Mouse (Mus musculus) ES-Bruce4 (cell line): ENCODE measurements at regions not wholly inside any gene's neighbourhood (a gene's known extent, or its start where the extent isn't known, plus 50 kb on each side); places are given as distances from the start of the nearest gene placed in this dataset.
A peak's percentile ranks its signal among the peaks of the same experiment; 100 is the strongest.

ENCODE experiments used
- H3K27ac ChIP-seq: 2 replicates; pipeline ENCODE4 v1.5.1; 2012; ENCODE audit warnings: low read length, inconsistent platforms; ENCODE audit not compliant: insufficient read depth
- H3K27me3 ChIP-seq: 2 replicates; pipeline ENCODE4 v1.6.1; 2012; ENCODE audit warnings: mild to moderate bottlenecking, low read length, inconsistent platforms; ENCODE audit not compliant: control insufficient read depth, poor library complexity, insufficient read depth, severe bottlenecking
- H3K36me3 ChIP-seq: 2 replicates; pipeline ENCODE4 v1.6.1; 2012; ENCODE audit warnings: inconsistent platforms, mild to moderate bottlenecking, low read length, moderate library complexity; ENCODE audit not compliant: control insufficient read depth, poor library complexity, insufficient read depth, severe bottlenecking
- H3K4me1 ChIP-seq: one replicate; pipeline ENCODE4 v1.8.1; 2011; ENCODE audit warnings: low read length; ENCODE audit not compliant: control insufficient read depth, insufficient read depth
- H3K4me3 ChIP-seq: 2 replicates; pipeline ENCODE4 v1.5.1; 2011; ENCODE audit warnings: low read depth, mild to moderate bottlenecking, low read length
- H3K9ac ChIP-seq: 2 replicates; pipeline ENCODE4 v1.6.1; 2012; ENCODE audit warnings: low read depth, mild to moderate bottlenecking, inconsistent platforms; ENCODE audit not compliant: poor library complexity, severe bottlenecking
- H3K9me3 ChIP-seq: replicated peaks from 2 replicates; pipeline ENCODE4 v1.6.1; 2012; ENCODE audit warnings: mild to moderate bottlenecking, low read length, inconsistent platforms; ENCODE audit not compliant: control insufficient read depth, poor library complexity, insufficient read depth, severe bottlenecking
- CTCF ChIP-seq: IDR thresholded peaks from one replicate; pipeline ENCODE4 v1.8.1; 2011; ENCODE audit warnings: low read depth, low read length
- EP300 ChIP-seq: IDR thresholded peaks from 2 replicates; pipeline ENCODE4 v1.6.1; 2011; ENCODE audit warnings: low read depth, low read length; ENCODE audit not compliant: insufficient read depth
- POLR2A ChIP-seq: IDR thresholded peaks from one replicate; pipeline ENCODE4 v1.8.1; 2011; ENCODE audit warnings: low read length; ENCODE audit not compliant: insufficient read depth

DNA sequence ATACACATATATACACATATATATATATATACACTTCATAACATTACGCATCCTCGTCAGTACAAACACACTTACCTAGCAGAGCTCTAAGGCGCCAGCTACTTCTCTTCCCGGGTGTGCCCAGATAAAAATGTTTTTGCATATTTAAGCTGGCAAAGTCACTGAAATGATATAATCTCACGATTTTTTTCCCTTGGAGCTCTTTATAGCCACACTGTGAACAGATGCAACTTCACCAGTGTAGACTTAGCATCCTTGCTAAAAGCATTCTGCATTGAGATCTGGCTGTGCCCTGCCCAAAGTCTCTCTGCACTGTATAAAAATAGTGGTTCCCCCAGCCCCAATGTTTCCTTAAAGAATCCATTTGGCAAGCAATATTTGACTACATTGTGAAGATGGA is 143.5 kb downstream of the Ddx11 start:
- no peaks in the 10 kb centered on the region for H3K36me3 ChIP-seq
- H3K27ac ChIP-seq, result no peak overlapping the region
- H3K9me3 ChIP-seq, result no peaks in the 10 kb centered on the region
- TF ChIP-seq EP300 (no peak), POLR2A (no peak), CTCF (no peak)
- no peaks in the 10 kb centered on the region for H3K27me3 ChIP-seq
- H3K4me3 ChIP-seq, result no peak overlapping the region
- H3K4me1 ChIP-seq, result no peaks in the 10 kb centered on the region
- H3K9ac ChIP-seq, result no peak overlapping the region

DNA sequence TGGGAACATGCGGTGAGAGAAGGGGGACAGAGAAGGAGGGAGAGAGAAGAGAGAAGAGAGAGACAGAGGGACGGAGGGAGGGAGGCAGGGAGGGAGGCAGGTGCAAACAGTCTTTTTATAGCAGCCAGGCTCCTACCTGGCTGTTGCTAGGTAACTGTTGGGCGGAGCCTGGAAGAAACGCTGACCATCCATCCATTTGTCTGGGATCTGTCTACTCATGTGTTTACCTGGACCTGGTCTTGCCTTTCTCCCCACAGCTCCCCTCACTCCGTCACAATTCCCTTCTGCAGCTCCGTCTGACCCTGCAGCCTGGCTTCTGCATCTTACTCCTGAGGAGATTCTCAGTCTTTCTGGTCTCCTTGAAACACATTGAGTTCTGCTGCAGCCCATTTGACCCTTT is 144.5 kb downstream of the Ddx11 start:
- no peak overlapping the region for H3K9ac ChIP-seq
- no peaks in the 10 kb centered on the region for H3K27me3 ChIP-seq
- H3K4me1 ChIP-seq, result no peaks in the 10 kb centered on the region
- H3K36me3 ChIP-seq, result no peaks in the 10 kb centered on the region
- no peak for TF ChIP-seq CTCF
- TF ChIP-seq EP300, result no peak
- TF ChIP-seq POLR2A, result no peak
- H3K27ac ChIP-seq, result no peak overlapping the region
- no peaks in the 10 kb centered on the region for H3K9me3 ChIP-seq
- H3K4me3 ChIP-seq, result no peak overlapping the region

DNA sequence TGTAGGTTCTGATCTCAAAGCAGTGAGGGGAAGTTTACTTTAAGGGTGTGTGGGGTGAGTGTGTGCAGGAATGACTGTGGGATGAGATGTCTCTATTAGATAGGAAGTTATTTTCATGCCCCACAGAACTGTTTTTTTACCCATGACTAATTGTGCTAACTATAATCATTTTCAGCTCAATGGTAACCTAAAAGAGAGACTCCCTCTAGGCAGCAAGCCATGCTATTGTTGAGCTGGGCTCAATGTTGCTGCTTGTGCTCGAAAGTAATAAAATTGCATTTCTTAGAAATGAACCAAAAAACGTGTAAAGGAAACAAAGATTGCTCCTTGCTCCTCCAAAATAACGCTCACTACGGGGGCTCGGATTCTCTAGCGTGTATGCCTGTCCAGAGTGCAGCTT is 146.2 kb downstream of the Ddx11 start:
- Histone ChIP-seq H3K27ac (no peak overlapping the region), H3K9me3 (no peaks in the 10 kb centered on the region), H3K9ac (no peak overlapping the region), H3K27me3 (no peaks in the 10 kb centered on the region), H3K36me3 (no peaks in the 10 kb centered on the region), H3K4me1 (no peaks in the 10 kb centered on the region), H3K4me3 (no peak overlapping the region)
- no peak for TF ChIP-seq POLR2A
- no peak for TF ChIP-seq EP300
- TF ChIP-seq CTCF, result no peak

DNA sequence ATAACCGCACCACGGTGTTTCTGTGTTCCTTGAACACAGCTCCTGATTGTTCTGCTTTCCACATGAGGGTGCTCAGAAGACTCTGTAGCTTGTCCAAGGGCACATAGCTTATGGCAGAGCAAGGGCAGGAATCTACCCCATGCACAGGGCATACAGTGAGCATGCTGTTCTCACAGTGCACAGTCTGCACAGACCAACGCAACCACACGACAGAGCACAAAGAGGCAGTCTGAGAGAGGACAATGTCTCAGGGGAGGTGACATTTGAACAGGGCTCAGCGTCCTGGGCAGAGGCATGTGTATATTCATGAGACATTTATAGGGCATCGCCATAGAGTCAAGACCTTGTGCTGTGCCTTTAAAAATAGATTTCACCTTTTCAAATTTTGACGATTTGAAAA is 148.6 kb downstream of the Ddx11 start:
- H3K4me1 ChIP-seq, result no peaks in the 10 kb centered on the region
- no peak overlapping the region for H3K27ac ChIP-seq
- H3K27me3 ChIP-seq, result no peaks in the 10 kb centered on the region
- H3K9ac ChIP-seq, result no peak overlapping the region
- H3K4me3 ChIP-seq, result no peak overlapping the region
- no peaks in the 10 kb centered on the region for H3K36me3 ChIP-seq
- TF ChIP-seq CTCF, result no peak
- no peak for TF ChIP-seq EP300
- no peak for TF ChIP-seq POLR2A
- no peaks in the 10 kb centered on the region for H3K9me3 ChIP-seq

DNA sequence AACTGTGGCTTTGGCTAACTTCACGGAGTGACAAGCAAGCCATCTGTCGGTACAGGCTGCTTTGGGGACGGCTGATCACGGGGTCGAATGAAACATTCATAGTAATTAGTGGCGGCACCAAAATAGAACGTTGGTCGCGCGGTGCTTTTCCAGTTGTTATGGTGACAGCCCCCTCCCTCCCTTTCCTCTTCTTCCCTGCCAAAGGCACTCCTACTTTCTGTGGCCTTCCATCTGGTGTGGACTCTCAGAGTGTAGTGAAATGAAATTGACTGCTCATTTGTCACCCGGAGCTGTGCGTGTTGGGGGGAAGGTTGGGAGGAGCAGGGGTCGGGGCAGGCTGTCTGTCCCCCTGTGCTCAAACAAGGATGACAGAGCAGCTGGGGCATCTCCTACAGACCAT is 153.5 kb downstream of the Ddx11 start:
- no peak overlapping the region for H3K4me3 ChIP-seq
- H3K9ac ChIP-seq, result no peak overlapping the region

DNA sequence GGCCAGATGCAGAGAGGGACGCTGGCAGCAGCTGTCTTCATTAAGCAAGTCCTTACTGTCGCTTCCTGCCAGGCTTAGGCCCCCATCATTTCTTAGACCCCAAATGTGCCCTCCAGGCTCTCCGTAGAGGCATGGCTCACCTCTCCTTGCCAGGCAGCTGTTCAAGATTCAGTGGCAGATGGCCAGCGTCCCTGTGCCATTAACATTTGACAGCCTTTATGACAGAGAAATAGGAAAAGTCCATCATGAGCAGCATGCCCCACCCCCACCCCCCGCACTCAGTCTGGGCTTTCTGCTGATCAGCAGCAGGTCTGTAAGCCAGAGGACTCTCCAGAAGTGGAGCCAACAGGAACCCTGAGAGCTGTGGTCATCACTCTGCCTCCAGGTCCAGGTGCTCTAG is 154.7 kb downstream of the Ddx11 start:
- Histone ChIP-seq H3K27ac (no peak overlapping the region), H3K4me1 (peaks cover 4% of the 10 kb centered on the region), H3K9me3 (no peaks in the 10 kb centered on the region), H3K4me3 (no peak overlapping the region), H3K27me3 (no peaks in the 10 kb centered on the region), H3K9ac (no peak overlapping the region), H3K36me3 (no peaks in the 10 kb centered on the region)
- TF ChIP-seq CTCF (no peak), POLR2A (no peak), EP300 (no peak)

More for the DNA sequence above, 153.5 kb downstream of the Ddx11 start:
- Histone ChIP-seq H3K27me3 (no peaks in the 10 kb centered on the region), H3K36me3 (no peaks in the 10 kb centered on the region), H3K9me3 (no peaks in the 10 kb centered on the region), H3K27ac (no peak overlapping the region), H3K4me1 (peaks cover 4% of the 10 kb centered on the region)
- TF ChIP-seq CTCF (no peak), EP300 (no peak)

DNA sequence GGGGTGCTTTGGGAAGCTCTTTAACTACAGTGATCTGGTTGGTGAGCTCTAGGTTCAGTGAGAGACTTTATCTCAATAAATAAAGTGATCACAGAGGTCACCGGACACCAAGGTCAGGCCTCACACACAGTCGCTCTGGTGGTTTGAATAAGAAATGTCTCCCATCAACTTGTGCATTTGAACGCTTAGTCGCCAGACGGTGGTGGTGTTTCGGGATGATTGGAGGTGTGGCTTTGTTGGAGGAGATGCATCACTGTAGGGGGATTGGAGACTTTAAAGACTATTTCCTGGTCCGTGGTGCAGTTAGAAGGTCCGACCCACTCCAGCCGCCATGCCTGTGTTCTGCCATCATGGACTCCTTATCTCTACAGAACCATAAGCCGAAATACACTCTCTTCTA is 162.0 kb downstream of the Ddx11 start:
- no peaks in the 10 kb centered on the region for H3K9me3 ChIP-seq
- H3K4me1 ChIP-seq, result peaks cover 2% of the 10 kb centered on the region
- no peak for TF ChIP-seq CTCF
- TF ChIP-seq POLR2A, result no peak
- TF ChIP-seq EP300, result peak; percentile 92
- H3K4me3 ChIP-seq, result no peak overlapping the region
- H3K27ac ChIP-seq, result 0 out of 2 replicates have a peak overlapping the region, but pooled peaks have one; percentile 7
- H3K9ac ChIP-seq, result no peak overlapping the region
- H3K27me3 ChIP-seq, result no peaks in the 10 kb centered on the region
- H3K36me3 ChIP-seq, result no peaks in the 10 kb centered on the region
